Mouse (Mus musculus): ENCODE data around the gene Pxk.

- no peak for TF ChIP-seq CTCF (IDR thresholded peaks at IDR 0.05; ENCODE audit: low read depth)
- TF ChIP-seq EP300 (optimal IDR thresholded peaks at IDR 0.05): no peak
Observed at GRCm38 (mm10) chr14:8119454-8119853, 21.4 kb downstream of the Pxk start.

Data from stomach, postnatal 0 days (tissue).